Mouse (Mus musculus): Measurements from ENCODE around the gene Nav2.

- TF ChIP-seq CTCF (IDR thresholded peaks at IDR 0.05; ENCODE audit: borderline replicate concordance, extremely low read depth, insufficient read depth, insufficient read length) (no peak), POLR2A (IDR thresholded peaks at IDR 0.05; ENCODE audit: borderline replicate concordance, extremely low read depth, insufficient read depth, insufficient read length, poor library complexity, severe bottlenecking) (no peak)
These were observed 689.3 kb downstream of the Nav2 start for GRCm38 (mm10) chr7:49597776-49598175.
